Mouse (Mus musculus) gastrocnemius, postnatal 25 days (tissue): ENCODE data around the gene Phlda3. TPM values are rescaled to one million over a fixed set of nuclear protein-coding genes. Genes with fewer than 3 reads are reported as not detected.

Experiments used
- DNase-seq: peaks from one replicate; pipeline ENCODE4 v3.0.0; 2022
- total RNA-seq, 2 experiments: library from RNA; stranded (reverse); gene quantifications; 1 replicate in 1 of 2; 2 replicates in 1 of 2; pipeline ENCODE4 v1.2.3; 2021

Phlda3 gene
- total RNA-seq, 2 experiments from 2014 or later, result 56.9 to 161 TPM

GRCm38 (mm10) chr1:135793370-135794215, 27.7 kb downstream of the Phlda3 start:
- DNase-seq, result no peak

- no peak for DNase-seq
Observed at GRCm38 (mm10) chr1:135794216-135795134, 28.6 kb downstream of the Phlda3 start.

- DNase-seq, result no peak
Observed at GRCm38 (mm10) chr1:135798492-135798891, 32.6 kb downstream of the Phlda3 start.

- no peak for DNase-seq
Observed at GRCm38 (mm10) chr1:135799109-135799627, 33.2 kb downstream of the Phlda3 start.

- DNase-seq, result no peak
Observed at GRCm38 (mm10) chr1:135800192-135800950, 34.5 kb downstream of the Phlda3 start.

DNA sequence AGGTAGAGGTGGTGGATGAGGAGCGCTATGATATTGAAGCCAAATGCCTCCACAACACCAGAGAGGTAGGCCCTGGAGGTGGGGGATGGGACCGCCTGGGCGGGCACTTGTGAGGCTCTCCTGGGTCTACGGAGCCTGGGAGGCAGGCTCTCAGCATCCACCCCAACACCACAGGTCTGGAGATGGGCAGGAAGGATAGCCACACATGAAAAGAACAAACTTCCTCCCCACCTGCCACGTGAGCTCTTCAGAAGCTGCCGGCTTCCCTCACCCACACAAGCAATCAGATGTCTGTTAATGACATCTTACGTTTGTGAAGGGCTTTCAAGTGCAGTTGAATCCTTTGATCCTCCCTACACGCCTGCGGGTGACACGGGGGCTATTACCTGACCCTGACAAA, 41.6 kb downstream of the Phlda3 start:
- DNase-seq, result no peak

GRCm38 (mm10) chr1:135810180-135810579, 44.3 kb downstream of the Phlda3 start:
- DNase-seq, result no peak

- DNase-seq, result peak; percentile 59
Observed at GRCm38 (mm10) chr1:135811016-135811646, 45.2 kb downstream of the Phlda3 start.

DNA sequence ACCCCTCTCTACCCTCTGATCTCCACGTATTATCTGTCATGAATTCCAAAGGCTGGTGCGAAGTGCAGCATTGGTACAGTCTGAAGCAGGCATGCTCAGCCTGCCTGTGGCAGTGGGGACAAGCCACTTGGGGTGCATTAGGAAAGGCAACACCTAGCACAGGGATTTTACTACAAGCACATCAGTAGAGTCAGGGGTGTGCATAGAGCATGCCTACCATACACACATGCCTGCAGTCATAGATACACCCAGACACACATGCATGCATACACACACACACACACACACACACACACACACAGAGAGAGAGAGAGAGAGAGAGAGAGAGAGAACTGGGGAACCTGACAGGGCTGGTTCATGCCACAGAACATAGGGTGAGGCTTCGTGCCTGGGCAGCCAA, 46.3 kb downstream of the Phlda3 start:
- no peak for DNase-seq

- no peak for DNase-seq
Observed at GRCm38 (mm10) chr1:135812618-135813017, 46.7 kb downstream of the Phlda3 start.

GRCm38 (mm10) chr1:135813071-135813470, 47.2 kb downstream of the Phlda3 start:
- DNase-seq, result no peak

DNA sequence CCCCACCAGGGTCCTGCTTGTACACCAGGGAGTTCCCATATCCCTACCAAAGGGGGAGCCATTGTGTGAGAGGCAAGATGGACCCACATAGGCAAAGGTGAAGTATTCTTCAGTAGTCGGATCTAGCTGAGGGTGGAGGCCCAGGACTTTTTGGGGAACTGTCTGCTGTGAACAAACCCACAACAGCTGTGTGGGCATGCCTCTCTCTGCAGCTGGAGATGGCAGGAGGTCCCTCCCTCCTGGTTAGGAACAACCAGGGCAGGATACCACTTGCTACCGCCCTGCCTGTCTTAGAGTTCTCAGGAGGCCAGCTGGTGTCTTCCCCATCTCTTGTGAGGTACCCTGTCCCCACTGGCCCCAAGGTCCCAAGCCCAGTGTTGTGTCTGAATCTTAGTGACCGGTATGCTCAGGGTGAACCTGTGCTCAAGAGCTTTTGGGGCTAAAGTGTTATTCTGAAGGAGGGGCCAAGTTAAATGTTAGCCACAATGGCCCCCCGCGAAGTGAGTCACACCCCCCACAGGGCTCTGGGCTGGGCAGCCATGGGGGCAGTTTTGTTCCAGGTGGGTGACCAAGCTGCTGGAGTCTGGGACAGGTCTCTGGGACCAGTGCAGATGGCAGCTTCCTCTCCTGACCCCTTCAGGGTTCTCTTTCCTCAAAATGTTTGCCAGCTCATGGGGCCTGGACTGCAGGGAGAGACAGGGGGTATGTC, 47.9 kb downstream of the Phlda3 start:
- no peak for DNase-seq

DNA sequence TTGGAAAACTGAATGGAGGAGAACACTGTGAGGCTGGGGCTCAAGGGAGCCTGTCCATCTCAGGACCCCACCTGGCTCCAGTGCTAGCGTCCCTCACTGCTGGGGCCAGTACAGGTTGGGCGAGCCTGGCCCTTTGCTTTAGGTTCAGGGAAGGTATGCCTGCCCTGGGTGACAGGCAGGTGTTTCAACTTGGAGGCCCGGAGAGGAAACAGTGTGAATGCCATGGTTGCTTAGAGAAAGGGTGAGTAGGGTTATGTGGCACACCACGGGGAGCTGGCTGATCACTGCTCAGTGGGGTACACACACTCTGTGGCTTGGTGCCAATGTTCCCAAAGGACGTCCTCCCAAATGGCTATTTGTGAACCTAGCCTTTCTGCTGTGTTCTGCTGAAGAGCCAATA, 48.6 kb downstream of the Phlda3 start:
- DNase-seq, result no peak

GRCm38 (mm10) chr1:135817595-135817994, 51.7 kb downstream of the Phlda3 start:
- no peak for DNase-seq

DNA sequence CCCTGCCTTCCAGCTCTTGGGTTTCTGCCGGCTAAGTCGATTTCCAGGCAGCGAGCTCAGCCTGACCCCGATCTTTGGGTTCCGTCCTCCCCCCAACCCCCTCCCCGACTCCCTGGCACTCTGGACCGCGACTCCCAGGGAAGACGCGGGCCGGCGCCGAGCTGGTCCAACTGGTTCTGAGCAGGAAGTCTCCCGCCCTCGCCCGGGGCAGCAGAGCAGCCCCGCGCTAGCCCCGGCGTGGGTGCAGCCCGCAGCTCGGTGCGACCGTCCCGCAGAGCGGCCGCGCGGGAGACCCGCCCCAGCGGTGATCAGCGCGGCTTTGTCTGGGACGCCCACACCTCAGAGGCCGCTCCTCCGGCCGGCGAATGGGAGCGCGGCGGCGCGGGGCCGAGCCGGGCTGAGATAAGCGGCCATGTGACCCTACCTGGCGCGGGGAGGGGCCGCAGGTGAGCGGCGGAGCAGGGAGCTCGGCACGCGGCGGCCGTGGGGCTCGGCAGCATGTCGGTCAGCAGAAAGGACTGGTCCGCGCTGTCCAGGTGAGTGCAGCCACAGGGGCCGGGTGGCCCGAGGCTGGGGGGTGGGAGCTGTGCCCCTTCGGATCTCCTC, 52.7 kb downstream of the Phlda3 start, which contains the start of gene Lad1:
TSS of gene Lad1 (plus strand) at position 118 of the 606 bp plus-strand sequence.
- DNase-seq, result no peak

Other genes starting within 250 kb of the Phlda3 start
- gene Nav1, start 158.8 kb upstream of the Phlda3 start, total RNA-seq, result 10 to 100 TPM in 1 of 2 experiments, 1 to 10 TPM in 1; 7.9 to 11.1 TPM
- 10 to 100 TPM; 24.8 to 41.1 TPM for gene Csrp1, start 46.1 kb upstream of the Phlda3 start, total RNA-seq
- gene Tnni1, start 13.3 kb downstream of the Phlda3 start, total RNA-seq, result 100 to 1,000 TPM in 1 of 2 experiments, 10 to 100 TPM in 1; 73.2 to 356 TPM
- not detected for gene Lad1, start 52.5 kb downstream of the Phlda3 start, total RNA-seq
- 1 to 10 TPM; 6.2 to 8.4 TPM for gene Tnnt2, start 70.2 kb downstream of the Phlda3 start, total RNA-seq
- under 1 TPM in 1 of 2 experiments, not detected in 1; 0.11 TPM for gene Pkp1, start 153.1 kb downstream of the Phlda3 start, total RNA-seq
- gene Igfn1, start 240.2 kb downstream of the Phlda3 start, total RNA-seq, result 10 to 100 TPM in 1 of 2 experiments, 1 to 10 TPM in 1; 5.7 to 11.2 TPM
- gene Tmem9, start 242.0 kb downstream of the Phlda3 start, total RNA-seq, result 1 to 10 TPM; 5.8 to 7.0 TPM